8 mouse cellular contexts compared by ENCODE assay signal in the genomic region with DNA sequence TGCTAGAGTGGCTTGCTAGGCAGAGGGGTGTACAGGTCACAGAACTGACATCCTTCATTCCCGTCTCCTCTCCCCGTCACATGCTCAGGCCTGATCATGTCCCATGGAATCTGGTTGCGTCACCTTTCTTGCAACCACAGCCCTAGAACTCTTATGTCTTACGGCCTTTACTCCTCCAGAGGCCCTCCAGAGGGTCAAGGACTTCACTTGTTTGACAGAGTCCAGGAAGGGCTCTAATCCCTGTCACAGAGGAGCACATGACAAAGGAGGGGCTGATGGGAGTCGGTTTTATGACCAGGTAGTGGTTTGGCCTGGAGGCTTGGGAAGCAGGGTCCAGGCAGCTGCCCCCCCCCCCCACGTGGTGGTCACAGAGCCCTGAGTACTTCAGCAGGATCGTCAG. TPM values are rescaled to one million over a fixed set of nuclear protein-coding genes. Genes with fewer than 3 reads are reported as not detected.
DNase-seq lines count a peak whose midpoint lies in the region; ATAC-seq and TF ChIP-seq lines count a peak whose summit lies in the region.

No protein-coding gene starts in this region.

- H3K27me3 ChIP-seq in neural tube, embryonic 11.5 days (ENCODE audit: control insufficient read depth, insufficient read depth, low read length), result no peaks in the 10 kb centered on the region
- H3K27me3 ChIP-seq in hindbrain, embryonic 13.5 days, result no peaks in the 10 kb centered on the region
- H3K27me3 ChIP-seq in thymus, adult 2 months (ENCODE audit: control insufficient read depth, insufficient read depth, low read length), result no peaks in the 10 kb centered on the region

- TF ChIP-seq POLR2A in thymus, adult 2 months (IDR thresholded peaks at IDR 0.05; ENCODE audit: control insufficient read depth, extremely low read depth, insufficient read depth, low read length, poor library complexity), result no peak

- no peak for DNase-seq in neural tube, embryonic 11.5 days (ENCODE audit: low spot score)
- no peak for DNase-seq in neural tube, embryonic 10.5 days (ENCODE audit: extremely low spot score, low spot score)
- DNase-seq in lung, postnatal 36 days, result peak; percentile 76
- DNase-seq in yolk sac, embryonic 10.5 days (ENCODE audit: low spot score), result peak; percentile 91
- no peak for DNase-seq in thymus, adult 2 months
- DNase-seq in gastrocnemius, adult 8-10 months (ENCODE audit: low spot score in 2 of 2), result no peak

- WGBS in neural tube, embryonic 11.5 days, result 60% methylated on average over 7 of the region's 7 CpGs
- 66% methylated on average over 7 of the region's 7 CpGs for WGBS in hindbrain, embryonic 13.5 days
- WGBS in thymus, adult 2 months, result 91% methylated on average over 7 of the region's 7 CpGs

- no peak overlapping the region for H3K4me3 ChIP-seq in neural tube, embryonic 11.5 days (ENCODE audit: low read depth, low read length)
- H3K4me3 ChIP-seq in hindbrain, embryonic 13.5 days, result peak overlapping the region; percentile 69
- no peak overlapping the region for H3K4me3 ChIP-seq in thymus, adult 2 months (ENCODE audit: control insufficient read depth, insufficient read depth, low read length)

- H3K36me3 ChIP-seq in neural tube, embryonic 11.5 days (ENCODE audit: control insufficient read depth, insufficient read depth, low read length), result no peaks in the 10 kb centered on the region
- H3K36me3 ChIP-seq in hindbrain, embryonic 13.5 days, result no peaks in the 10 kb centered on the region
- no peaks in the 10 kb centered on the region for H3K36me3 ChIP-seq in thymus, adult 2 months (ENCODE audit: control insufficient read depth, insufficient read depth, low read length)

- H3K4me1 ChIP-seq in neural tube, embryonic 11.5 days (ENCODE audit: control insufficient read depth, insufficient read depth, low read length), result peaks cover 17% of the 10 kb centered on the region
- peaks cover 73% of the 10 kb centered on the region for H3K4me1 ChIP-seq in hindbrain, embryonic 13.5 days (replicated peaks)
- peaks cover 17% of the 10 kb centered on the region for H3K4me1 ChIP-seq in thymus, adult 2 months (replicated peaks; ENCODE audit: control insufficient read depth, insufficient read depth, low read length)

- no peaks in the 10 kb centered on the region for H3K9me3 ChIP-seq in neural tube, embryonic 11.5 days (ENCODE audit: control insufficient read depth, low read length)
- 0 out of 2 replicates have a peak, but pooled peaks cover 3% of the 10 kb centered on the region for H3K9me3 ChIP-seq in hindbrain, embryonic 13.5 days

- no peak overlapping the region for H3K27ac ChIP-seq in neural tube, embryonic 11.5 days (ENCODE audit: low read depth, low read length)
- H3K27ac ChIP-seq in hindbrain, embryonic 13.5 days, result no peak overlapping the region
- H3K27ac ChIP-seq in thymus, adult 2 months (ENCODE audit: control insufficient read depth, insufficient read depth, low read length), result no peak overlapping the region

- peak overlapping the region; percentile 8; the same call in 1 of the 2 replicates for H3K9ac ChIP-seq in neural tube, embryonic 11.5 days (ENCODE audit: low read length)
- peak overlapping the region; percentile 88 for H3K9ac ChIP-seq in hindbrain, embryonic 13.5 days

- no peak for TF ChIP-seq CTCF in thymus, adult 2 months (IDR thresholded peaks at IDR 0.05; ENCODE audit: borderline replicate concordance, control insufficient read depth, extremely low read depth, insufficient read depth, low read length, poor library complexity)

- no peak for ATAC-seq in neural tube, embryonic 11.5 days (ENCODE audit: insufficient read depth, low FRiP score, low TSS enrichment)
- no peak for ATAC-seq in hindbrain, embryonic 13.5 days (ENCODE audit: low FRiP score)
- ATAC-seq in erythroid progenitor cell, adult 5-6 weeks (replicated peaks; ENCODE audit: low FRiP score, poor library complexity, severe bottlenecking), result no peak

- H3K4me2 ChIP-seq in neural tube, embryonic 11.5 days (ENCODE audit: low read depth), result peak overlapping the region; percentile 8; the same call in 1 of the 2 replicates
- H3K4me2 ChIP-seq in hindbrain, embryonic 13.5 days, result peak overlapping the region; percentile 71

RNA-seq across cellular contexts. Expression of a gene that starts 38.8 kb away (rescaled TPM):
- polyA plus RNA-seq in neural tube, embryonic 11.5 days (2014; fragmentation: Nextera tagmentation; extraction: Ambion mirVana), result 9.3 and 15.7 TPM in 2 replicates
- polyA plus RNA-seq in hindbrain, embryonic 13.5 days (2015; fragmentation: Nextera tagmentation; extraction: Ambion mirVana), result 25.4 and 25.5 TPM in 2 replicates
- polyA plus RNA-seq in thymus, adult 2 months (2012; rRNA removed), result 151 and 153 TPM in 2 replicates
- 2.1 and 4.3 TPM in 2 replicates for total RNA-seq in erythroid progenitor cell, adult 5-6 weeks (2015; ENCODE audit: low replicate concordance)
- 2.7 and 20.2 TPM in 2 replicates for total RNA-seq in erythroid progenitor cell, adult 5-6 weeks (2017; ENCODE audit: low replicate concordance)
- 10 to 100 TPM; 28.3 to 39.0 (median 36.6) TPM for total RNA-seq in gastrocnemius, adult 8-10 months (2022)

RNA-seq across cellular contexts. Expression of a gene that starts 40.0 kb away (rescaled TPM):
- 77.5 and 91.8 TPM in 2 replicates for polyA plus RNA-seq in neural tube, embryonic 11.5 days (2014; fragmentation: Nextera tagmentation; extraction: Ambion mirVana)
- polyA plus RNA-seq in hindbrain, embryonic 13.5 days (2015; fragmentation: Nextera tagmentation; extraction: Ambion mirVana), result 138 and 150 TPM in 2 replicates
- polyA plus RNA-seq in thymus, adult 2 months (2012; rRNA removed), result 167 and 185 TPM in 2 replicates
- total RNA-seq in erythroid progenitor cell, adult 5-6 weeks (2015; ENCODE audit: low replicate concordance), result 5.0 and 12.6 TPM in 2 replicates
- total RNA-seq in erythroid progenitor cell, adult 5-6 weeks (2017; ENCODE audit: low replicate concordance), result 9.1 and 16.8 TPM in 2 replicates
- 10 to 100 TPM; 10.9 to 12.5 (median 11.9) TPM for total RNA-seq in gastrocnemius, adult 8-10 months (2022)

Comparison
In these comparisons a context has a peak if more than half of its experiments do, and no peak if none do; other contexts are left out.
1. DNase-seq: peak in lung, postnatal 36 days (single experiment) and yolk sac, embryonic 10.5 days (single experiment); none in neural tube, embryonic 11.5 days (single experiment), neural tube, embryonic 10.5 days (single experiment), thymus, adult 2 months (single experiment) and gastrocnemius, adult 8-10 months (0 of 2).